Mouse (Mus musculus) spleen, postnatal 36 days (tissue): ENCODE results near the gene Gnat1.
A peak's percentile ranks its signal among the peaks of the same experiment; 100 is the strongest.

Experiments used
- DNase-seq, 2 experiments: peaks; one replicate each; pipeline ENCODE4 v3.0.0; 2022; ENCODE audit warnings: low spot score in 2 of 2, mixed read lengths in 1 of 2

Gene Gnat1

DNA sequence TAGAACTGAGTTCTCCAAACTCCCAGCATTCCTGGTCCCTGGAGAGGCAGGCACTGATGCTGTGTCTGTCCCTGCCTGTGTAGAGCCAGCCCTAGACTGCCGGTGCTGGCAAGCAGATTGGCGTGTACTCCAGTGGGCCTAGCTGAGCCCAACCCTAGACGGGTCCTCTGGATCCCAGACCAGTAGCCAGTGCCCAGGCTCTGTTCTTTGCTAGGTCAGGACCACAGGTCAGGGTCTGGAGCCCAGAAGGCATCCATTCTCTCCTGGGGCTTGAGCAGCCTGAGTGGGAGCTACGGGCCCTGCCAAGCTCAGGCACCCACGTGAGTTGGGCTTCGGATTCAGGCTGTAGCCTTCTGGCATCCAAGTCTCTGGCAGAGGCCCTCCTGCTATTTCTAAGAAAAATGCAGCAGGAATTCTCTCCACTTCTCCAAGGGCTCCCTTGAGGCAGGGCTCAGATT lies 20.6 kb upstream of the Gnat1 start:
- DNase-seq = no peak

GRCm38 (mm10) chr9:107699376-107699980 lies 20.0 kb upstream of the Gnat1 start:
- no peak for DNase-seq

DNA sequence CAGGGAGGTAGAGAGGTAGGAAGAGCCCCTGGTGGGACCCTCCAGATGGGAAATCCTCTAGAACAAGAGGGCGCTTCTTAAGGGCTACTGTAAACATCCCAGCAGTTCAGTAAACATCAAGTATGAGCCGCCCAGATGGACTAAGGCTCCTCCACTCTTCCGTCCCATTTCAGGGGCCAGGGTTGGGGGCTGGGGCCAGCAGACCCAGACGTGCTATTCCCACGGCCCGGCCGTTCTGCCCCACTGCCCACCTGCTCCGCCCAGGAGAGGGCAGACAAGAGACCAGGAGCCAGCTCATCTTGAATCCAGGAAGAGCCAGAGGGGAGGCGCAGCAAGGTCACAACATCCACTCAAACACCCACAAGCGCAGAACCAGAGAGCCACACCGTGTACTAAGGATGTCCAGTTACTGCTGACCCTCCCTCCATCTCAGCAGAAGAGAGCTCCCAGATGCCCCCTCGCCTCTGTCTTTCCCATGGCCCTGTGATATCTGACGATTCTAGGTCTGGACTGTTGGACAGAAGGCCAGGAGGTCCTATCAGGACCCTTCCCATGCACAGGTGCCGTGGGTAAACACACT lies 19.2 kb upstream of the Gnat1 start:
- no peak for DNase-seq

- no peak for DNase-seq
Observed at GRCm38 (mm10) chr9:107697811-107698521, 18.5 kb upstream of the Gnat1 start.

DNA sequence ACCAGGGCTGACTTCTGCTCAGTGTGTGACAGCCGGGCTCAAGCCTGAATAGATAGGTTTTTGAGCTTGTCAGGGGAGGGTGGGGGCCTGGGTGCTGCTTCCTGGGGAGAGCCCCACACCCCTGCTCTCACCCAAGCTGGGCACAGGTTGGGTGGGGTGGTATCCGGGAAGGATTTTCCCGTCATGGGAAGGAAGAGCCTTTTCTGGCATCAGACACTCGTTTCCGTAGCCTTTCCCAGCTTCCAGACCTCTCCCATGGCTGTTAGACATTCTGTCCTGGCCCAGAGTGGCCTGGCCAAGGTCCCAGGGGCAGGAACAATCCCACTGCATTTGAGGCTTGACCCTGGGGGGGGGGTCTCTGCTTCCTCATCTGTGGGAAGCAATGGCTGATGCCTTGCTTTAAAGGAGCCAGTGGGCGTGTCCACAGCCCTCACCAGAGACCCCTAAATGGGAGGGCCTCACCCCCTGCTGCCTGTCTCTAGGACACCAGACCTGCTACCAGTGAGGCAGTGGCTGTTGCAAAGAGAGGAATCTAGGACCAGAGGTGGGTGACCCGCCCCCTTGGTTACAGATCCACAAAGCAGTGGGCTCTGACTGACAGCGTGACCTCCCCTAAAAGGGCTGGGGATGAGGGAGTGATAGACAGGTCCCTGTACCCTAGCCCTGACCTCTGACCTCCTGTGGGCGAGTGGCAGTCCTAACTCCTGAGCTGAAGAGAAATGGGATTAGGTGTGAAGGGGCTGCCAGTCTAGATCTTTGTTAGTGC lies 17.5 kb upstream of the Gnat1 start:
- DNase-seq = no peak

- DNase-seq = no peak
Observed at GRCm38 (mm10) chr9:107696106-107696479, 16.6 kb upstream of the Gnat1 start.

- no peak for DNase-seq
Observed at GRCm38 (mm10) chr9:107695441-107696105, 16.1 kb upstream of the Gnat1 start.

GRCm38 (mm10) chr9:107694627-107695026 lies 15.1 kb upstream of the Gnat1 start:
- DNase-seq = no peak

GRCm38 (mm10) chr9:107693433-107693987 lies 14.0 kb upstream of the Gnat1 start:
- DNase-seq = no peak

GRCm38 (mm10) chr9:107692785-107693184 lies 13.3 kb upstream of the Gnat1 start:
- no peak for DNase-seq

- DNase-seq = no peak
Observed at GRCm38 (mm10) chr9:107690391-107690790, 10.9 kb upstream of the Gnat1 start.

GRCm38 (mm10) chr9:107688939-107689338 lies 9.4 kb upstream of the Gnat1 start:
- DNase-seq = no peak

- DNase-seq = no peak
Observed at GRCm38 (mm10) chr9:107688415-107688814, 8.9 kb upstream of the Gnat1 start.

- peak in 1 of 2 experiments; percentile 19 for DNase-seq
Observed at GRCm38 (mm10) chr9:107685231-107685981, 5.9 kb upstream of the Gnat1 start.

- DNase-seq = no peak
Observed at GRCm38 (mm10) chr9:107682405-107682804, 2.9 kb upstream of the Gnat1 start.

DNA sequence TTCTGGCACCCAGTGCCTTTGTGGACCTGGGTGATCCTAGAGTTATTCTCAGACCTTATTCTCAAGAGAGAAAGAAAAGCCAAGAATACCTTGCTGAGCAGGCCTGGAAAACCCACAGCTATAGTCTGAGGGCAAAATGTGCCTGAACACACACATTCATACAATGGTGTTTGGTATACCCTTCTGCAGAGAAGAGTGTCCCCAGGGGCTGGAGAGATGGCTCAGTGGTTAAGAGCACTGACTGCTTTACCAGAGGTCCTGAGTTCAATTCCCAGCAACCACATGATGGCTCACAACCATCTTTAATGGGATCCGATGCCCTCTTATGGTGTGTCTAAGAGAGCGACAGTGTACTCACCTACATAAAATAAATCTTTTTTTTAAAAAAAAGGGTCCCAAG lies 651 bp downstream of the Gnat1 start:
- DNase-seq = no peak

- peak; percentile 56 to 64 for DNase-seq
Observed at GRCm38 (mm10) chr9:107677819-107678526, 1.5 kb downstream of the Gnat1 start.

DNA sequence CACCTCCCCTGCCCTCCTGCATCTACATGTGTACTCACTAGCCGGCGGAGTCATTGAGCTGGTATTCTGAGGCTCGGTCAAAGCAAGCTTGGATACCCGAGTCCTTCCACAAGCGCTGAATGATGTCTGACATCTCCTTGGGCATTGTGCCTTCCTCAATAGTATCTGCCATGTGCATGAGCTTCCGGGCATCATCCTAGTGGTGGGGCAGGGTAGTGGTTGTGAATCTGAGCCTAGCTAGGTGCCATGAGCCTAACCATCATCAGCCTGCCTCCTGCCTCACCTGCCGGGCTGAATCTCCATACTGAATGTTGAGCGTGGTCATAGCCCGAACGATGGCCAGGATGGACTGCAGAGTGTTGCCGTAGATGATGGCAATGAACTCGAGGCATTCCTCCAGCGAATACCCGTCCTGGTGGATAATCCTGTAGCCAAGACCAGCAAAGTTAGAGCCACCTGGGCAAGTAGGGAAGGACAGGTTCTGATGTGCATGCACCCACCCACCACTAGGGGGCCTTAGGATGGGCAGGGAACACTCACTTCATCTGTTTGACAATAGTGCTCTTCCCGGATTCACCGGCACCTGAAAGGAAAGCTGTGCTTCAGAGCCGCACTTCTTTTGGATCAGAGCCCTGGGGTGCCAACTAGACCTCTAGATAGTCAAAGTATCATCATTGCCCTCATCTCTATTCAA lies 2.3 kb downstream of the Gnat1 start:
- peak; percentile 33 to 47 for DNase-seq

DNA sequence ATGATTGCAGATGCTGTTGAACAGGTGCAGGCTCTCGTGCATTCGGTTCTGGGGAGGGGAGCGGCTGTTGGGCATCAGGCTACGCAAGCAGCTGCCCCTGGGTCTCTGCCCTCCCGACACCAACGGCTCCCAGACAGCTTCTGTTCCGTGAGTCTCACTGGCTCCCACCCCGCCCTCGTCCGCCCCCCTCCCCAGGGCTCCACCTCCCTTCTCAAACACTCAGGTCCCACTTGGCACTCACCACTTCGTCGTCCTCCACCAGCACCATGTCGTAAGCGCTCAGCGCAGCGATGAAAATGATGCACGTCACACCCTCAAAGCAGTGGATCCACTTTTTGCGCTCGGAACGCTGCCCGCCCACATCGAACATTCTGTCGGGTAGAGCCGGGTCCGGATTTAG lies 3.2 kb downstream of the Gnat1 start:
- DNase-seq = no peak
